ENCODE assay signal across 12 mouse cellular contexts in the genomic region with DNA sequence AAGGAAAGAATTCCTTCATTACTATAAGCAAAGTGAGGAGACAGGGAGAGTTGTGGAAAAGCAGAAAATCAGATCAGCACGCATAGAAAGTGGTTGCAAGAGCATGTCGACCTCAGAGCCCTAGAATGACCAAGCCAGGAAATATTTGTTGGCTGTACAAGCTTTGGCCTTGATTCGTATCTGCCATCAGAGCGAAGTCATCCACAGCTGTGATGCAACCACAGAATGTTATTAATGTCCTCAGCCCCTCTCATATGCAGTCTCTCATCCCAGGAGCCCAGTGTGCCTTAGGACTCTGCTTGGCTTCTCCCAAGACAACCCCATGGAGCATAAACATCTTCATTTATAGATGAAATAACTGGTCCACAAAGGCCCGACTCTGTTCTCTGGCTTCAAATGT.
DNase-seq lines count a peak whose midpoint lies in the region; ATAC-seq and TF ChIP-seq lines count a peak whose summit lies in the region.
"Had no signal": no experiment of that assay in that cellular context is flagged by ENCODE, and none has a peak within 500 bp of the region (broad histone marks: within the 10 kb centered on the region; RNA-seq: fewer than 3 reads in every experiment).

No protein-coding gene starts in this region.

- no peak for TF ChIP-seq CTCF in cerebellum, adult 2 months (IDR thresholded peaks at IDR 0.05; ENCODE audit: borderline replicate concordance, insufficient read depth, low read depth, low read length)
- TF ChIP-seq CTCF in layer of hippocampus, adult 2 months (conservative IDR thresholded peaks at IDR 0.05): no peak

- no peaks in the 10 kb centered on the region for H3K36me3 ChIP-seq in hindbrain, embryonic 11.5 days (ENCODE audit: control insufficient read depth, insufficient read depth, low read length)
- H3K36me3 ChIP-seq: forebrain, embryonic 10.5 days had no signal

- H3K27ac ChIP-seq in cerebellum, adult 2 months (ENCODE audit: insufficient read depth, low read length): peak overlapping the region; percentile 67
- peak overlapping the region; percentile 88 for H3K27ac ChIP-seq in layer of hippocampus, adult 2 months
- no peak overlapping the region for H3K27ac ChIP-seq in hindbrain, embryonic 11.5 days (ENCODE audit: low read depth, low read length)
- H3K27ac ChIP-seq: forebrain, embryonic 10.5 days; midbrain, embryonic 10.5 days had no signal

- H3K9ac ChIP-seq in hindbrain, embryonic 11.5 days (ENCODE audit: low read depth, low read length): no peak overlapping the region

- H3K27me3 ChIP-seq in cerebellum, adult 2 months (ENCODE audit: control insufficient read depth, insufficient read depth, low read length): no peaks in the 10 kb centered on the region
- H3K27me3 ChIP-seq in hindbrain, embryonic 11.5 days (ENCODE audit: control insufficient read depth, insufficient read depth, low read length): no peaks in the 10 kb centered on the region

- no peak for DNase-seq in cerebellum, adult 2 months
- no peak for DNase-seq in cerebellum, adult 8-10 months
- no peak for DNase-seq in layer of hippocampus, adult 2 months (ENCODE audit: low spot score in 2 of 2)
- no peak for DNase-seq in layer of hippocampus, adult 9-11 months
- DNase-seq in adrenal gland, postnatal 14 days: peak; percentile 73
- DNase-seq in lung, postnatal 14 days: peak; percentile 43
- DNase-seq in hindbrain, embryonic 11.5 days (ENCODE audit: low spot score): no peak
- DNase-seq: right cerebral cortex, postnatal 4 days; thymus, postnatal 14 days had no signal

- no peak overlapping the region for H3K4me3 ChIP-seq in cerebellum, adult 2 months (replicated peaks; ENCODE audit: insufficient read depth, low read depth, low read length)
- no peak overlapping the region for H3K4me3 ChIP-seq in layer of hippocampus, adult 2 months
- H3K4me3 ChIP-seq in hindbrain, embryonic 11.5 days (ENCODE audit: low read depth, low read length): no peak overlapping the region
- H3K4me3 ChIP-seq: forebrain, embryonic 10.5 days; midbrain, embryonic 10.5 days had no signal

- H3K4me2 ChIP-seq in hindbrain, embryonic 11.5 days (replicated peaks; ENCODE audit: low read depth, low read length): no peak overlapping the region

- 59% methylated on average over 5 of the region's 5 CpGs for WGBS in cerebellum, adult 2 months
- WGBS in hindbrain, embryonic 11.5 days: 83% methylated on average over 5 of the region's 5 CpGs

- no peak for TF ChIP-seq POLR2A in cerebellum, adult 2 months (IDR thresholded peaks at IDR 0.05; ENCODE audit: borderline replicate concordance, insufficient read depth, low read length)

- no peaks in the 10 kb centered on the region for H3K9me3 ChIP-seq in hindbrain, embryonic 11.5 days (ENCODE audit: control insufficient read depth, low read length)
- H3K9me3 ChIP-seq: forebrain, embryonic 10.5 days; midbrain, embryonic 10.5 days had no signal

- no peak for ATAC-seq in hindbrain, embryonic 11.5 days (ENCODE audit: low FRiP score)
- ATAC-seq in CD4-positive, CD25-positive, alpha-beta regulatory T cell, adult 4 months: no peak

- no peaks in the 10 kb centered on the region for H3K4me1 ChIP-seq in cerebellum, adult 2 months (ENCODE audit: control insufficient read depth, insufficient read depth, low read length)
- no peaks in the 10 kb centered on the region for H3K4me1 ChIP-seq in hindbrain, embryonic 11.5 days (replicated peaks; ENCODE audit: control insufficient read depth, insufficient read depth, low read length)
- H3K4me1 ChIP-seq: midbrain, embryonic 10.5 days had no signal

Comparison
In these comparisons a context has a peak if more than half of its experiments do, and no peak if none do; other contexts are left out.
1. DNase-seq: peak in adrenal gland, postnatal 14 days (single experiment) and lung, postnatal 14 days (single experiment); none in cerebellum, adult 2 months (0 of 2), cerebellum, adult 8-10 months (single experiment), layer of hippocampus, adult 2 months (0 of 2), layer of hippocampus, adult 9-11 months (single experiment) and hindbrain, embryonic 11.5 days (single experiment).